Mouse (Mus musculus) thymus, adult 18-20 months (tissue): Measurements from ENCODE around the gene Casp4.

Experiments used
- DNase-seq, 2 experiments: peaks; one replicate each; pipeline ENCODE4 v3.0.0; 2022; ENCODE audit warnings: mixed read lengths in 2 of 2

Casp4 gene

GRCm38 (mm10) chr9:5308561-5308960, at the start of gene Casp4:
TSS of gene Casp4 (plus strand) at chr9:5308828.
- DNase-seq: no peak

- no peak for DNase-seq
Observed at GRCm38 (mm10) chr9:5263951-5264475, 44.6 kb upstream of the Casp4 start.

GRCm38 (mm10) chr9:5270274-5270673, 38.4 kb upstream of the Casp4 start:
- no peak for DNase-seq

GRCm38 (mm10) chr9:5270884-5271283, 37.7 kb upstream of the Casp4 start:
- no peak for DNase-seq

- no peak for DNase-seq
Observed at GRCm38 (mm10) chr9:5271334-5271845, 37.2 kb upstream of the Casp4 start.

GRCm38 (mm10) chr9:5286071-5286470, 22.6 kb upstream of the Casp4 start:
- no peak for DNase-seq

- no peak for DNase-seq
Observed at GRCm38 (mm10) chr9:5286597-5286996, 22.0 kb upstream of the Casp4 start.

GRCm38 (mm10) chr9:5296354-5297237, 12.0 kb upstream of the Casp4 start:
- DNase-seq: no peak

GRCm38 (mm10) chr9:5298329-5299131, 10.1 kb upstream of the Casp4 start, which contains the start of gene Casp1:
TSS of gene Casp1 (plus strand) at chr9:5298517.
- DNase-seq: no peak

- no peak for DNase-seq
Observed at GRCm38 (mm10) chr9:5299132-5299381, 9.6 kb upstream of the Casp4 start.

GRCm38 (mm10) chr9:5310112-5310511, 1.5 kb downstream of the Casp4 start:
- DNase-seq: no peak

GRCm38 (mm10) chr9:5311435-5311834, 2.8 kb downstream of the Casp4 start:
- no peak for DNase-seq

GRCm38 (mm10) chr9:5328204-5328603, 19.6 kb downstream of the Casp4 start:
- DNase-seq: no peak

- no peak for DNase-seq
Observed at GRCm38 (mm10) chr9:5332441-5332840, 23.8 kb downstream of the Casp4 start.

GRCm38 (mm10) chr9:5333422-5333821, 24.8 kb downstream of the Casp4 start:
- no peak for DNase-seq

GRCm38 (mm10) chr9:5343092-5343491, 34.5 kb downstream of the Casp4 start:
- DNase-seq: no peak

- DNase-seq: no peak
Observed at GRCm38 (mm10) chr9:5344090-5344489, 35.5 kb downstream of the Casp4 start.

- no peak for DNase-seq
Observed at GRCm38 (mm10) chr9:5345291-5345898, 36.8 kb downstream of the Casp4 start, which contains the start of gene Casp12. TSS of gene Casp12 (plus strand) at chr9:5345430.

GRCm38 (mm10) chr9:5347381-5347780, 38.8 kb downstream of the Casp4 start:
- DNase-seq: no peak

- DNase-seq: no peak
Observed at GRCm38 (mm10) chr9:5353673-5354072, 45.0 kb downstream of the Casp4 start.

- DNase-seq: no peak
Observed at GRCm38 (mm10) chr9:5356801-5357200, 48.2 kb downstream of the Casp4 start.
